Mouse (Mus musculus) telencephalon, adult 2 months (tissue): ENCODE data around the gene Sfxn1.

Source experiments
- DNase-seq: peaks from one replicate; pipeline ENCODE4 v3.0.0-alpha.2; 2011; ENCODE audit warnings: low read depth, low spot score

Gene Sfxn1

DNA sequence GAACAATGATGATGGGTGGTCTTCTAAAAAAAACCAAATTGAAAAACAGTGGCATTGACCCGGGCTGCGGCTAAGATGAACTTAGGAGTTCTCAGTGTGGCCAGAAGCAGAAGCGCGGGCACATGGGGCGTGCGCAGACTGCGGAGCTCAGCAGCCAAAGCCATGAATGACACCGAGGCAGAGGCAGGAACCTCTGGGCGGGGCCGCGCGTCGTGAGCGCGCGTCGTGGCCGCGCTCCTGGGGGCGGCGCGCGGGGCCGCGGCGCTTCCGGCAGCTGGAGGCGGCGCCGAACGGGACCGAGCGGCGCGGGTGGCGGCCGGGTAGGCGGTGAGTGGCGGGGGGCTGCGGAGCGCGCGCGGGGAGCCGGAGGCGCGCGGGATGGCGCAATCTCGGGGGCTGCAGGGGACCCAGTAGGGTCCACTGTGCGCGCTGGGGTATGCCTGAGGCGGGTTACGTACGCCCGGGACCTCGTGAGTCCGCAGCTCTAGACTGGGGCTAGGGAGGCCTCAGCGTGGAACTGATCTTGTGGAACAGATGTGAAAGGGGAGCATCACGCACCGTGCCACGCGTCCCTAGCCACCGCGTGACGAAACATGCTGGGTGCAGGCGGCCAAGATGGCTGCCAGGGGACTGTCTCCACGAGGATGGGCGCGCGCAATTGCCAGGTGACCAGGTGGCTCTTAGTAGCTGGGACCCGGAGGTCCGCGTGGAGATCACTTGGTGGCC, at the start of gene Sfxn1:
Gene Sfxn1 (plus strand): TSS at position 264 of the 726 bp plus-strand sequence.
- peak; percentile 42 for DNase-seq

DNA sequence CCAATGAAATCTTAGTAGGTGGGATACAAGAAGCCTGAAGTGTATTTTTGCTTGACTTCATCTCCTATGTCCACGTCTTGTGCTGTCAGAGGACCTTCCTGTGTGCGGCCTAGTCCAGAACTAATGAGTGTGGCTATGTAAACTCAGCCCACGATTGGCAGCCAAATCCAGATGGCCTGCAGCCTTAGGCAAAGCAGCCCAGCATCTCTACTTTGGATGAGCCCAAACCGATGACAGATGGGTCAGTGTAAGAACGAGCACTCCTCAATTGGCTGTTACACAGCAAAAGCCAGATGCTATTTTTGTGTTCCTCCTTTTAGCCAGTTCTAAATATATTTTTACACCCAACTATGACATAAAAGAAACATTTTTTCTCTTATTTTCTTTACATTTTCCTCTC, 48.4 kb upstream of the Sfxn1 start:
- no peak for DNase-seq

DNA sequence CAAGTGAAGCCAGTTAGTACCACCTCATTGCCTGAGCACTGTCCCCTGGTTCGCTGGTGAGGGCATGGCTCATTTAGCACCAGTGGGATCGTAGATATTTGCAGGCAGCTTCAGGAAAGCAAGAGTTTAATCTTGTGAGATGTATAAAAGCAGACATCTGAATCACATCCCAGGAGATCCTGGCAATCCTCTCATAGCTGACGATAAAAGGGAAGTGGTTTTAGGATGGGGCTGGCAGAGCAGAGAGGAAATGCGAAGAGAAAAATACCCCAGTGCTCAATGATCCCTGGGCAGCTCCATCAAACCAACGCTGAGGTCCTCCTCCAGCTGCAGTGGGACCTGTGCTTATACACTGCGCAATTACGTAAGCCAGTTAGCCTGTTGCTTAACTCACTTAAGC, 44.6 kb upstream of the Sfxn1 start:
- no peak for DNase-seq

DNA sequence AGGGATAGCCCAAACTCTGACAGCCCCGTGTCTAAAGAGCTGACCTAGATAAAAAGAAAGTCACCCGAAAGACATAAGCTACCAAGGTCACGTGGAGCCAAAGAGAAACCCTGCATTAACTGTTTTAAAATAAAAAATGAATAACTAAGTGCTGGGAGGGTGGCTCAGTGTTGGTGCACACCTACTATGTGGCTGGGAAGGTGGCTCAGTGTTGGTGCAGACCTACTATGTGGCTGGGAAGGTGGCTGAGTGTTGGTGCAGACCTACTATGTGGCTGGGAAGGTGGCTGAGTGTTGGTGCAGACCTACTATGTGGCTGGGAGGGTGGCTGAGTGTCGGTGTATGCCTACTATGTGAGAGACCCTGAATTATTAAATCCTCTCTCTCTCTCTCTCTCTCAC, 38.0 kb upstream of the Sfxn1 start:
- DNase-seq, result no peak

DNA sequence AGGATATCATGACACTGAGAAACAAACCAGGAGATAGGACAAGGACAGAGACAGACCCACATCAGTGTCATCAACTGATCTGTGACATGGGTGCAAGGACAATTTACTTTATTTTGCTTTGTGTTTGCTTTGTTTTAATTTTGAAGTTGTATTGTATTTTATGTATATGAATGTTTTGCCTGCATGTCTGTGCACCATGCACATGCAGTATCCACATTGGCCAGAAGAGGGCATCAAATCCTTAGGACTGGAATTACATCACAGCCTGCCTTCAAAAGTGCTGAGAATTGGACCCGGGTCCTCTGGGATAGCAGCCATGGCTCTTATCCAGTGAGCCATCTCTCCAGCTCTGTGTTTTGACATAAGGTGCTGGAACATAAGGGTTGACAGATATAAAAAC, 36.1 kb upstream of the Sfxn1 start:
- DNase-seq, result no peak

DNA sequence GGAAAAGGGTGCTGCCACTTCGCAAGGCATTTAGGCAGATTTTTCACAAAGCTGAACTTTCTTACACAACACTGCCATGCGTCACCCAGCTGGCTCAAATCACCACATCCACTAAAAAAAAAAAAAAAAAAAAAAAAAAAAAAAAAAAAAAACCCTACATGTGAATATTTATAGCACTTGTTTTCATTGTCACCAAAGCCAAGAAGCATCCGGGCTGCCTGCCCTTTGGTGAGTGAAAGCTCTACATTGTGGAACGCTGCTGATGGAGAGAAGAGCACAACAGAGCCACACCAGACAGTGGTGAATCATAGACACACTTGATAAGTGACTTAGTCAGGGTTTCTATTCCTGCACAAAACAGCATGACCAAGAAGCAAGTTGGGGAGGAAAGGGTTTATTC, 33.7 kb upstream of the Sfxn1 start:
- no peak for DNase-seq

DNA sequence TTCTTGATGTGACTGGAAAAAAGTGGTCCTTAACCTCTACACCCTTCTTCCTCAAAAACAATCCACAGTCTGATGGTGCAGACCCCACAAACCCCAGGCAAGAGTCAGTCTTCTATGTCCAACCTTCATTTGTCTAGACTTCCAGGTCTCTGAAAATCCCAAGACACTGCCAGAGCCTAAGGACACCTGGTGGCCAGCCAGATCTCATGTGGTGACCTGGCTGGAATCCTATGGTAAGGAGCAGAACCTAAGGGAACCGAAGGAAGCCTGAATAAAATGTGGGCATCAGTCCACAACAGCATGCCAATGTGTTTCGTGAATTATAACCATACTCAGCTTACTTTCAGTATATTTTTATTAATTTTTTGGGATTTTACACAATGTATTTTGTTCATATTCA, 31.4 kb upstream of the Sfxn1 start:
- DNase-seq, result no peak

DNA sequence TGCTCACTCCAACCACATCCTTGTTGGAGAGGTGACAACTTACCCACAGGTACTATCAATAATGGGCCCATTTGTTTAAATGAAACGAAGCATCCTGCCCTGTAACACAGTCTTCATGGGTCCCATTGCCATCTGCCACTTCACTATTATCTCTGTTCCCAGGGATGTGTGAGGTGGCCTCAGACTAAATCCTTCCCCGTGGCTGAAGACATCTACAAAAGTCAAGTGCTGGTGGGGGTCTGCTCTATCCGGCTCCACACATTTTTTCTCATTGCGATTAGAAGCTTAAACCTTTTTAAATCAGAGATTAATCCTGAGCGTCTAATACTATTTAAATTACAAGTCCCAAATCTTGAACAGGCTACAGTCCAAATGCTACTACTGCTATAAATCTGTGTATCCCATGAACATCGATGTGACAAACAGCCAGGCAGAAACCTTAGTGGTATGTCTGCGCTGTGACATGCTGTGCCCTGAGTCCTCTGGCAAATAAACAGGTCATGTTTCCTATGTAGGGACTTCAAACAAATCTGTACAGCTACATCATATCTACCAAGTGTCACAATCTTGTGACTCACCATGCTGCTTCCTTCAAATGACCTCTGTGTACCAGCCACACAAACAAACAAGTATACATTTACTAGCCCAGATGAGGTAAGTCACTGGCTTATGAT, 22.9 kb upstream of the Sfxn1 start:
- no peak for DNase-seq

DNA sequence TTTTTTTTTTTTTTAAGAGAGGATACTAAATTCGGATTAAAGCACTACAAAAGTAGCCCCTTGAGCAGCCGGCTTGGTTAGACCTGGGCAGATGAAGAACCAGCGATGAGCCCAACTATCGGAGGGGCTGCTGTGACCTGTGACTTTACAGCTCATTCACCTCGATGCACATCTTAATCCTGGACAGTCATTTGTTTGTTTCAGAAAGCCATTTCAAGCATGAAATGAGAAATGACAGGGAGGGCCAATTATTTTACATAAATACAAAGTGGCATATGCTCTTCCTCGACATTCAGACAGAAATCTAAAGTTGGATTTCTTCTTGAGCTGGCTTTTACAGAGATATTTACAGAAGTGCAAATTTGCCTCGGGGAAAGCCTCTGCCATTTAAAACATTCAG, 20.0 kb upstream of the Sfxn1 start:
- DNase-seq, result no peak

DNA sequence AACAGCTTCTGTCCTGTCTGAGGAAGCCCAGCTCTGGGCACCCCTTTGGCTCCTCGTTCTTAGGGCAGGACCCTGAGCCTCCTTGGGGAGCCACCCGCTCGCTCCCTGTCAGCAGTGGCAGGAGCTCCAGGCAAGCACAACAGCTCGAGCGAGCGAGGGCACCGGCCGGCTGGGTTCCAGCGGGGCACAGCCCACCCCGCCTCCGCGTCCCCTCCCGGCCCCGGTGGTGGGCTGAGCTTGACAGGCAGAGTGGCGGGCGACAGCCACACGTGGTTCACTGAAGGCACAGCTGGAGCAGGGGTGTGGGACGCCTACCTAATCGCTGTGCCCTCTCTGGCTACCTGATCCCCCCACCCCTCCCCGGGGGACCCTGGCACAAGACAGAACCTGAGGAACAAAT, 16.7 kb upstream of the Sfxn1 start:
- DNase-seq, result no peak

DNA sequence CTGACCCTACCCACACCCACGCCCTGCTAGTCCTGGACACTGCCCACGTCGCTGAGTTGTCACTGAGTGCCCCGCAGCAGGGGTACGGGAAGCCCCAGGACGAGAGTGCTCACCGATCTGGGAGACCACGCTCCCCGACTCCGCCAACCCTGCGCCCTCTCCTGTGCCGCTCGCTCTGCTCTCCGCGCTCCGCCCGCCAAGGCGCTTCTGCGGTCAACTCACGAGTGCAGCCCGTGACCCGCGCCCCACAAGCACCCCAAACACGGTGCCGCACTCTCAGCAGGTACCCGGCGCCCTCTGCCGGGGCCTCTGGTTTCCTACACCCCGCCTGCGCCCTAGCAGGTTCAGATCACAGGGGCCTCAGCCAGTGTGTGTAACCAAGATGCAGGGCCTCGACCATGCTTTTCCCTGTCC, 16.2 kb upstream of the Sfxn1 start, which contains the start of gene Drd1:
Gene Drd1 (minus strand): TSS at position 258 of the 414 bp plus-strand sequence.
- DNase-seq, result no peak

DNA sequence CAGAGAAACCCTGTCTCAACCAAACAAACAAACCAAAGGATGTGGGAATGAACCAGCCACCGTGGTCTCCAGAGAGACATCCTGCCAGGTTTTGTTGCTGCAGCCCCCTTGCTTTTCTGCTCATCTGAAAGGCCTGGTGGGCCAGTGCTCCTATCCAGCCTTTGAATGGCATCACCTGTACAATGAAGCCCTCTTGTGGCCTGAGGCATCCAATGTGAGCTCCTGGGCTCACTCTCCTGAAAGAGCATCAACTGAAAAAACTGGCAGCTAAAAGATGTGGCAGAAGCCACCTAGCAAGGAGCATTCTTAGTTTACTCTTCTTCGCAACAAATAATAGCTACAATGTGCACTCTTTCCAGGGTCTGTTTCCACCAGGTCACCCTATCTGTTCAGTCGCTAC, 9.6 kb upstream of the Sfxn1 start:
- DNase-seq, result no peak

DNA sequence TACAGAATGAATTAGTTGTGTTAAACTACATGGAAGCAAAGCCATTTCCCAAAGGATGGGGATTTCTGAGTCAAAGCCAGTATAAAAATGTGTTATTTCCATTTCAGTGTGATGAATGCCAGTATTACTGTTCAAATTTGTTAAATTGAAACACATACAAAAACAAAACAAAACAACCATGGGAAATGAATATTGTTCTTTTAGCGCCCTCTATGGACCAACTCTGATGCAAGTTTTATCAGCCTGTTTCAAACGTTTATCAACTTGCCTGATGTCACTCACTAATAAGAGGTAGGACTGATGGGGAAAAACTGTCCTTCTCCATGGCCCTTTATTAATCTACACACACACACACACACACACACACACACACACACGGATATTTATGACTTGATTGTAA, 8.4 kb upstream of the Sfxn1 start:
- DNase-seq, result no peak

DNA sequence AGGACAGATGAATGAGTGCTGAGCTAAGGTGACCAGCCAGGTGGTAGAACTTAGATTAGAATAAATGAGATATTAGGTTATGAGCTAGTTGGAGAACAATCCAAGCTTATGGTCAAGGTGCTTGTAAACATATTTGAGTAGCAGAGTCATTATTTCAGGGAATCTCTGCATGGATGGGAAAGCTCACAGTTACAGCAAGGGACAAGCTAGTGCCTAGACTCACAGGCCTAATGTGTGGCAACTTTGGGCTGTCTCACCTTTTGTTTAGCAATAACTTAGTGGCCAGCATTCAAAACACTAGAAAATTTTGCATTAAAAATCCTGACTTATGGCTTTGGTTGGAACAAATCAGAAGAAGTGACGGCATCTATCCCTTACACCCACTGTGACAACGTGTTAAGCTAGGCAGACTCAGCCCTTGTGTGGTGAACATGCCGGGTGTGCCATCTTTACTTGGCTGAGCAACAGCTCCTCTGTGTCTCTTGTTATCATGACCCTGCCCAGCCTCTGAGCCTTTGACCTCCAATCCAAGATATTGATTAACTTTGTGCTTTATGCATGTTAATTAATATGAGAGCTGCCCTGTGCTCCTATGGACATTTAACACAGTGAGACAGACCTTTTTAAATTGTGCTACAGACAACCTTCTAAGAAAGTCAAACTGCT, 5.5 kb upstream of the Sfxn1 start:
- DNase-seq, result no peak

DNA sequence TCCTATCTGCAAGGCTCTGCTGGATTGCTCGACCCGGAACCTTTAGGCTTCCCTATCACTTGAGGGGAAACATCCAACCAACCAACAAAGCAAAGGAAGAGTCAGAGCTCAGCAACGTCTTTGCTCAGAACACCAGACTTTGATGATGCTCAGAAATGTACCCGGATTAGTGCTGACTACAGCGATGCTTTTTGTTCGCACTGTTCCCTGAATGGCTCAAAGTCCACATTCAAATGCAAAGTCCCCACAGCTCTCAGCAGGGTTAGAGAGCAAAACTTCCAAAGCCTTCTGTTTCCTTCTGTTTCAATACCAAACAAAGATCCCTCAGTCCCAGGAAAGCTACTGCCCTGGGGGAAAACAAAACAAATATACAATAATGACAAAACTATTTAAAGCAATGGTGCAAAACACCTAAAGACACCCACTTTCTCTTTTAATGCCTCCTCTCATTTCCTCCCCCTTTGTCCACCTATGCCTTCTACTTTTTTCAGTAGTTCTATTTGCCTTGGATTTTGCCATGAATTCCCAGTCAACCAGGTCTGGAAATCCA, 4.0 kb upstream of the Sfxn1 start:
- no peak for DNase-seq

DNA sequence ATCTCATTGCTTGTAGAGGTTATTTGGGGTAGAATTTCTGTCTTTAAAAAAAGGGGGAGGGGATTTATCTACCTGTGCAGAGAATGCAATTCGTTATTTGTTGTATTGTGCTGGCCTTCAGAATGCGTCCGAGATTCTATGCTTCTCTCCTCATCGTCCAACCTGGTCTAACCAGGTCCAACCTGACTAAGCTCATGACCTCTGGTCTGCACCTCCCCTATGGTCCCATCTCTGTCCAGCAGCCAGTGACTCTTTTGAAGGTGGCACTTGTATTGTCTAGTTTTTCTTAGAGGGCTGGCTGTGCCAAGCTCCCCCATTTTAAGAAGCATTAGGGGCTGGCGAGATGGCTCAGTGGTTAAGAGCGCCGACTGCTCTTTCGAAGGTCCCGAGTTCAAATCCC, 658 bp upstream of the Sfxn1 start:
- no peak for DNase-seq

DNA sequence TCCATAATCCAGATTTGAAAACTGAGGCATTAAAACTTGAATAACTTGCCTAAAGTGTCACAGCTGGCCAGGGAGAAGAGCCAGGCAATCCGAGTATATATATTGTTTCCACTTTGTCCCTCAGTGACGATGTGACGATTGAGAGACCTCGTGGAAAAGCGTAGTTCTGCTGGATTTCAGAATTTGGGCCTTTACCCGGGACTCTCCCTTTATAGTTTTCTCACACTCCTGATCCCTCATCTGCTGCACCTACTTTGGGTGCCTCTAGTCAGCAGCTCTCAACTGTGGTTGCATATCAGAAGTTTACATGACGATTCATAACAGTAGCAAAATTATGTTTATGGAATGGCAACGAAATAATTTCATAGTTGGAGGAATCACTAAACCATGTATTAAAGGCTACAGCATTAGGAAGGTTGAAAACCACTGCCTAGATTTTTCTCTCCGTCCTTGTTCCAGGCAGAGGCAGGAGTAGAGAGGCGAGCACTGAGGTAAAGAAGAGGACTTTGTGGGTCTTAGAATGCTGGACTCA, 923 bp downstream of the Sfxn1 start:
- no peak for DNase-seq

DNA sequence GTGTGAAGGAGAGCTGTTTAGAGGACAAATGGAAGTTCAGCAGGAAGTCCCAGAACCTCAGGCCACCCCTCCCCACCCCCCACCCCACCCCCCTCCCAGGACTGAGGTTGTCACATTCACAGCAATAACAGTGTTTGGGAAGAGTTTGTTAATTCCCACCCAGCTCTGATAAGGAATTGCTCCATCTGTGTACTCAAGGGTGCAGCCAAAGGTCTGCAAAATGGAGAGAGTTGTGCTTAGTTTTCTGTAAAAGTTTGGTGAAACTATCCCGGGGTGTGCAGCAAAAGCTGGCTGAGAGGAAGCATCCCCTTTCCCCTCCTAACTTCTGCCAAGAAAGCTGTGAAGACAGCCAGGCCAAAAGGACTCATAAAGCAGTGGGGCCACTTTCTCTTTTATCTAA, 1.4 kb downstream of the Sfxn1 start:
- no peak for DNase-seq

DNA sequence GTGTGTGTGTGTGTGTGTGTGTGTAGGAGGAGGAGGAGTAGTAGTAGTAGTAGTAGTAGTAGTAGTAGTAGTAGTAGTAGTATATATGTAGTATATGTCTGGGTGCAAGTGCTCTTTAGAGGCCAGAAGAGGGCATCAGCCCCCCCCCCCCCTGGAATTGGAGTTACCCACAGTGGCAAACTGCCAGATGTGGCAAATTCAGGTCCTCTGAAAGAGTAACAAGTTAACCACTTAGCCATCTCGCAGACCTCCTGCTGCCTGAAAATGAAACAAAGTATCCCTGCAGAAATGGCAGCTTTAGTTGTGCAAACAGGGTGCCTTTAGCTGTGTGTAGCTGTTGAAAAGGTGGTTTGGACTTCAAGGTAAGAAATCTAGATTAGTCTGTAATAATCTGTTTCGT, 1.8 kb downstream of the Sfxn1 start:
- no peak for DNase-seq

DNA sequence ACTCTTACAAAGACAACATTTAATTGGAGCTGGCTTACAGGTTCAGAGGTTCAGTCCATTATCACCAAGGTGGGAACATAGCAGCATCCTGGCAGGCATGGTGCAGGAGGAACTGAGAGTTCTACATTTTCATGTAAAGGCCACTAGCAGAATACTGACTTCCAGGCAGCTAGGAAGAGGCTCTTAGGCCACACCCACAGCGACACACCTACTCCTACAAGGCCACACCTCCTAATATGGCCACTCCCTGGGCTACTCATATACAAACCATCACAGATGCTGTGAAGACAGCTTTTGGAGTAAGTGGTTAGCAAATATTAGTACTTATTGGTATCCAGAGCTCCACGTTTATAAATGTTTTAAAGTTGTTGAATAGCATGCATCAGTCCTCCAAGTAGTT, 3.7 kb downstream of the Sfxn1 start:
- DNase-seq, result no peak

DNA sequence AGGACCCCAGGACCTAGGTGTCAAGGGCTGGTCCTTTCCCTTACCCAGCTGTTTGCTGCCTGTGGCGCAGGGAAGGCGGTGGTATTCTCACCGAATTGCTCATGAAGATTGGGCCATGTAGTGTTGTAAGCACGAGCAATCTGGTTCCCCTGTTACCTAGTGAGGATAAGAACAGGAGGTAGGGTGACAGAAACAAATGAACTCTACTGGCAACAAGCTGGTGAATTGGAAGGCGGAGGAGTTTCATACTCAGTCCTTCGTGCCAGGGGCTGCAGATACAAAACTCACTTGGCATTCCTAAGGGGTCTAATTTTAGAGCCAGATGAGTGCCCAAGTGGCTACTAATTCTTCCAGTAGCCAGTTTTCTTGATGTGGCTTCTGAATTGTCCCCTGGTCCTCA, 4.4 kb downstream of the Sfxn1 start:
- no peak for DNase-seq

DNA sequence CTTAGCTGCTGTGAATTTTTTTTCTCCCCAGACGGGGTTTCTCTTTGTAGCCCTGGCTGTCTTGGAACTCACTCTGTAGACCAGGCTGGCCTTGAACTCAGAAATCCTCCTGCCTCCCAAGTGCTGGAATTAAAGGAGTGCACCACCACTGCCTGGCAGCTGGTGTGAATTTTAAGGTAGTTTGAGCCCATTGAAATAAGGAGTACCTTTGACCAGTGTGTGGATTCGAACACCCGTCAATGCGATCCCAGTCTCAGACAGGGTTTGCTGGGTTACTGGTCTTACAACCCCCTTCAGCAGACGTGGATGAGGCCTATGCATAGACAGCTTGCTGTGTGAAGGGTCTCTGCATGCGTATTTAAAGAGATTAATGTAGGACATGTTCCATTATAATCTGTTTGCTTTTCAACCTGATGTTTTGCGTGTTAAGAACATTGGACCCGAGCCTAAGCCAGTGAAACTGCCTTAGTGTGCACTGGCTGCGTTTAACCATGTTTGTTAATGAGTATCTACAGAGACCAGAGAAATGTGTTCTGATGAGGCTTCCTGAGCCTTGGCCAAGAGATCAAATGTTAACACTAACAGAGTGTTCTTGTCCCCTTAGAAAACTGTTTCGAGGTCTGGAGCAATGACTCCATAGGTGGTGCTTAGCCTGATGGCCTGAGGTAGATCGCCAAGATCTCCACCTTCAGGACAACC, 5.2 kb downstream of the Sfxn1 start:
- DNase-seq, result no peak
